Mouse (Mus musculus) myocyte (in vitro differentiated cells): ENCODE results near the gene Cyp2c37. TPM values are rescaled to one million over a fixed set of nuclear protein-coding genes. Genes with fewer than 3 reads are reported as not detected.
"Not testable (repeated sequence)": the region's sequence is repeated elsewhere in the genome, so short reads cannot be mapped to it uniquely, and the experiment has no call there.

ENCODE experiments used
- H3K27me3 ChIP-seq: one replicate; pipeline ENCODE4 v1.6.1; 2011; ENCODE audit not compliant: control insufficient read depth, insufficient read depth, insufficient read length
- H3K36me3 ChIP-seq: one replicate; pipeline ENCODE4 v1.6.1; 2011; ENCODE audit not compliant: control insufficient read depth, insufficient read depth
- H3K4me2 ChIP-seq: one replicate; pipeline ENCODE4 v1.6.1; 2011; ENCODE audit warnings: low read depth, control low read depth
- H3K4me3 ChIP-seq: one replicate; pipeline ENCODE4 v1.5.1; 2011; ENCODE audit warnings: mild to moderate bottlenecking, control low read depth, moderate library complexity
- H3K79me2 ChIP-seq: one replicate; pipeline ENCODE4 v1.6.1; 2011; ENCODE audit not compliant: control insufficient read depth, insufficient read depth
- H3ac ChIP-seq: one replicate; pipeline ENCODE4 v1.6.1; 2011; ENCODE audit not compliant: control insufficient read depth, insufficient read length
- E2F4 ChIP-seq: IDR thresholded peaks from one replicate; pipeline ENCODE4 v1.6.1; 2011; ENCODE audit warnings: mild to moderate bottlenecking, control low read depth, moderate library complexity; ENCODE audit not compliant: insufficient read depth
- MAX ChIP-seq: IDR thresholded peaks from one replicate; pipeline ENCODE4 v1.6.1; 2011; ENCODE audit warnings: low read depth, mild to moderate bottlenecking, control low read depth
- MYOD1 ChIP-seq, 3 experiments: IDR thresholded peaks; one replicate each; pipeline ENCODE4 v1.6.1; 2011; ENCODE audit warnings: control low read depth in 2 of 3, low read depth in 2 of 3, mild to moderate bottlenecking in 2 of 3, moderate library complexity in 1 of 3; ENCODE audit not compliant: insufficient read length in 2 of 3, control insufficient read depth in 1 of 3
- MYOG ChIP-seq, 3 experiments: IDR thresholded peaks; one replicate each; pipeline ENCODE4 v1.6.1; 2011; ENCODE audit warnings: control low read depth in 2 of 3, low read depth in 2 of 3, mild to moderate bottlenecking in 2 of 3; ENCODE audit not compliant: insufficient read length in 2 of 3, control insufficient read depth in 1 of 3, insufficient read depth in 1 of 3
- POLR2A ChIP-seq: IDR thresholded peaks from one replicate; pipeline ENCODE4 v1.6.1; 2011; ENCODE audit warnings: low read depth, mild to moderate bottlenecking, control low read depth, moderate library complexity; ENCODE audit not compliant: insufficient read length
- POLR2AphosphoS2 ChIP-seq: IDR thresholded peaks from one replicate; pipeline ENCODE4 v1.6.1; 2011; ENCODE audit warnings: low read depth, control low read depth; ENCODE audit not compliant: insufficient read length
- REST ChIP-seq: IDR thresholded peaks from one replicate; pipeline ENCODE4 v1.6.1; 2011; ENCODE audit warnings: mild to moderate bottlenecking, control low read depth, moderate library complexity; ENCODE audit not compliant: insufficient read depth, insufficient read length
- SRF ChIP-seq: IDR thresholded peaks from one replicate; pipeline ENCODE4 v1.6.1; 2011; ENCODE audit warnings: low read depth; ENCODE audit not compliant: control insufficient read depth, insufficient read length
- TCF3 ChIP-seq: IDR thresholded peaks from one replicate; pipeline ENCODE4 v1.6.1; 2011; ENCODE audit warnings: low read depth, control low read depth; ENCODE audit not compliant: insufficient read length
- USF1 ChIP-seq: IDR thresholded peaks from one replicate; pipeline ENCODE4 v1.6.1; 2011; ENCODE audit warnings: low read depth, mild to moderate bottlenecking, control low read depth, moderate library complexity
- polyA plus RNA-seq: library from polyadenylated mRNA; unstranded; fragments of >200 nt; fragmentation: generic; extraction: Trizol; gene quantifications from one replicate; pipeline ENCODE4 v1.2.1, GENCODE M21; 2012; ENCODE audit warnings: missing spikeins

The Cyp2c37 gene
- not detected for polyA plus RNA-seq

DNA sequence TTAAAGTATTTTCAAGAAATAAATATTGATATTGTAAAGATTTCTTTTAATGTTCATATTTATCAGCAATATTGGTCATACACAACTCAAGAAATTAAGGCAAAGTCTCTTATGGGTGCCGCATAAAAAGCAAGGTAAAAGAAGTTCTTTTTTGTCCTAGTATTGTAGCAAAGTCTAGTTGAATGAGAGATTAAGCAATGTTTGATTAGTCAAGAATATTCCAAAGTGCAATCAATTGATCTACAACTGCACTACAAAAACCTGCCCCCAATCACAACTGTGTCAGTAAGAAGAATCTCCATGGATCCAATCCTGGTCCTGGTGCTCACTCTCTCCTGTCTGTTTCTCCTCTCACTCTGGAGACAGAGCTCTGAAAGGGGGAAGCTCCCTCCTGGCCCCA, at the start of gene Cyp2c37:
Gene Cyp2c37, plus strand, starts transcription at position 285 of the 400 bp plus-strand sequence.
- not testable (repeated sequence) for H3ac ChIP-seq, H3K36me3 ChIP-seq, H3K79me2 ChIP-seq, H3K4me3 ChIP-seq, H3K27me3 ChIP-seq, H3K4me2 ChIP-seq

DNA sequence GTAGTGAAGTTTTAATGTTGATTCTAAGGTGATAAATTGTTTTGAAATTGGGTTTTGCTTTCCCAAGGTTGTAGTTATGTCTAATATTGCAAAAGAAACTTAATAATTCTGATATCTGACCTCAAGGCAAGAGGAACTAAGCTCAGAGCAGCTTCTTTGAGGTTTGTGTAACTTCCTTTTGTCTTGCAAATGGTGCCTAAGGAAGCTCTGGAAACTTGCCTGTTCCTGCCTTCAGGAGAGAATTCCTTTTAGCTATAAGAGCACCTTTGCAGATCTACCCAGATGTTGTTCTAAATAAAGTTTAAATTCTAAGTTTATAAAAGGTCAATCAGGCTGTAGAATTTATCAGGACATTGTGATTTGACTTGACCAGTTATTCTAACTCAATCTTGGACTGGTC, 31.4 kb upstream of the Cyp2c37 start:
- not testable (repeated sequence) for H3K4me2 ChIP-seq

DNA sequence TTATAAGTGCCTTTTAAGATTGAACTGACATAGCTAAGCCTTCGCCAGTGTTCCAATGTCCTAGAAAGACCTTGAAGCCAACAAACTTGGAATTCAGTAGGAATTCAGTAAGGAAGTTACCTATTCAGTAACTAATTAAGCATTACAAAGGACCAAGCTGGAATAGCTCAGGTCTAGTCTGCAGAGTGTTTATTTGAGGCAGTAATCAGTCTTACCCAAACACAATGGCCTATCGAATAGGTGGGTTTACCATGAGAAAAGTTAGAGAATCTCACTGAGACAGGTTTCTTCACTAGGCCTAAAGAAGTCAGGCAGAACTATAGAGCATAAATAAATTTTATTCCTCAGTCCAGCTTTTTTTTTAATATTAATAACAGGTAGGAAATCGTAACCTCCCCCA, 21.1 kb upstream of the Cyp2c37 start:
- not testable (repeated sequence) for H3K79me2 ChIP-seq, H3K36me3 ChIP-seq, H3ac ChIP-seq, H3K27me3 ChIP-seq, H3K4me3 ChIP-seq, H3K4me2 ChIP-seq

More for the DNA sequence above, 31.4 kb upstream of the Cyp2c37 start:
- not testable (repeated sequence) for H3K79me2 ChIP-seq, H3K27me3 ChIP-seq, H3K4me3 ChIP-seq, H3K36me3 ChIP-seq, H3ac ChIP-seq

DNA sequence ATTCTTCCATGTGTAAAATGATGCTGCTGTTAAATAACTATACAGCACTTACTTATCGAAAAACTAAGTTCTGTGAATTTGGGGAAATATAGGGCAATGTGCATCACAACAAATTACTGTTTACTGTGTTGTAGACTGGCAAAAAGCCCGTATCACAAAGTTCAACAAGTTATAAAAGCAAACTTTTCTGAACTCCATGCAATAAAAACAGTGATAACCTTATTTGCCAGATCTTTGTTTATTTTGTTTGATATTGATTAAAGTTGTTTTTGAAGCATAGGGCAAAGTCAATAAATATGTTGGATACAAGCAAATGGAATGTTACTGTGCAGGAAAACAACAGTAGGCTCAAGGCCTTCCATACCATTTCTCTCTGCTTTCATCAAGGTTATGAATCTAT, 2.8 kb upstream of the Cyp2c37 start:
- Histone ChIP-seq H3K36me3 (no peaks in the 10 kb centered on the region), H3K4me2 (no peak overlapping the region), H3K79me2 (no peaks in the 10 kb centered on the region), H3K27me3 (no peaks in the 10 kb centered on the region), H3K4me3 (no peak overlapping the region), H3ac (no peak overlapping the region)
- TF ChIP-seq MAX (no peak), TCF3 (no peak), MYOG (IDR thresholded peaks at IDR 0.05; ENCODE audit: control insufficient read depth in 1 of 3, insufficient read depth in 1 of 3, insufficient read length in 2 of 3, low read depth in 2 of 3) (no peak), POLR2A (no peak), POLR2AphosphoS2 (no peak), USF1 (no peak), SRF (no peak), REST (no peak), E2F4 (no peak), MYOD1 (IDR thresholded peaks at IDR 0.05; ENCODE audit: control insufficient read depth in 1 of 3, insufficient read length in 2 of 3, low read depth in 2 of 3) (no peak)

Other genes with a start within 250 kb of the Cyp2c37 start
- gene Cyp2c40, start 179.6 kb upstream of the Cyp2c37 start, polyA plus RNA-seq = not detected
- gene Cyp2c69, start 105.6 kb upstream of the Cyp2c37 start, polyA plus RNA-seq = not detected
- not detected for gene Cyp2c54, start 81.4 kb downstream of the Cyp2c37 start, polyA plus RNA-seq
- gene Cyp2c50, start 97.3 kb downstream of the Cyp2c37 start, polyA plus RNA-seq = not detected
- not detected for gene Cyp2c70, start 194.9 kb downstream of the Cyp2c37 start, polyA plus RNA-seq